Mouse (Mus musculus): ENCODE data around the gene Tmem206. TPM values are rescaled to one million over a fixed set of nuclear protein-coding genes. Genes with fewer than 3 reads are reported as not detected.

Tmem206 gene
- polyA plus RNA-seq, 1 experiment from 2014 or later, result 34.2 TPM

Other genes with a start within 250 kb of the Tmem206 start
- gene Batf3, start 228.1 kb upstream of the Tmem206 start, polyA plus RNA-seq (2014; fragmentation: Nextera tagmentation; extraction: Ambion mirVana), result 6.0 and 6.1 TPM in 2 replicates
- gene Fam71a, start 161.1 kb upstream of the Tmem206 start, polyA plus RNA-seq (2014; fragmentation: Nextera tagmentation; extraction: Ambion mirVana), result not detected in 2 replicates
- gene Atf3, start 107.9 kb upstream of the Tmem206 start, polyA plus RNA-seq (2014; fragmentation: Nextera tagmentation; extraction: Ambion mirVana), result 2.0 and 2.4 TPM in 2 replicates
- 57.6 and 57.8 TPM in 2 replicates for gene Nenf, start 7.7 kb upstream of the Tmem206 start, polyA plus RNA-seq (2014; fragmentation: Nextera tagmentation; extraction: Ambion mirVana)
- gene Ppp2r5a, start 77.4 kb downstream of the Tmem206 start, polyA plus RNA-seq (2014; fragmentation: Nextera tagmentation; extraction: Ambion mirVana), result 19.4 and 21.9 TPM in 2 replicates
- 87.9 and 93.7 TPM in 2 replicates for gene Dtl, start 249.6 kb downstream of the Tmem206 start, polyA plus RNA-seq (2014; fragmentation: Nextera tagmentation; extraction: Ambion mirVana)
- 78.2 and 83.7 TPM in 2 replicates for gene Ints7, start 249.7 kb downstream of the Tmem206 start, polyA plus RNA-seq (2014; fragmentation: Nextera tagmentation; extraction: Ambion mirVana)